Mouse (Mus musculus) gastrocnemius, adult 2 months (tissue): ENCODE measurements at regions not wholly inside any gene's neighbourhood (a gene's known extent, or its start where the extent isn't known, plus 50 kb on each side); places are given as distances from the start of the nearest gene placed in this dataset.
A peak's percentile ranks its signal among the peaks of the same experiment; 100 is the strongest.

Experiments used
- DNase-seq: peaks from one replicate; pipeline ENCODE4 v3.0.0; 2022
- H3K27ac ChIP-seq: fragments of 200-600 bp; 2 replicates; pipeline ENCODE4 v1.8.1; 2022; ENCODE audit warnings: mild to moderate bottlenecking
- H3K4me3 ChIP-seq: fragments of 200-600 bp; 2 replicates; pipeline ENCODE4 v1.8.1; 2022; ENCODE audit warnings: mild to moderate bottlenecking, moderate library complexity
- CTCF ChIP-seq: fragments of 200-600 bp; IDR thresholded peaks from 2 replicates; pipeline ENCODE4 v1.8.1; 2022; ENCODE audit warnings: antibody characterized with exemption, mild to moderate bottlenecking, moderate library complexity
- intact Hi-C: fragments of 180-260 bp; cut with DNase I; formaldehyde crosslinking; loops from one replicate; pipeline ENCODE4 v1.15.1; 2025

- no peak overlapping the region for H3K27ac ChIP-seq
- no peak for TF ChIP-seq CTCF
- intact Hi-C loops = no loop called here
- H3K4me3 ChIP-seq = no peak overlapping the region
- DNase-seq = no peak
Measured at GRCm38 (mm10) chr2:51473753-51474152, 153.6 kb upstream of the Tas2r134 start.

DNA sequence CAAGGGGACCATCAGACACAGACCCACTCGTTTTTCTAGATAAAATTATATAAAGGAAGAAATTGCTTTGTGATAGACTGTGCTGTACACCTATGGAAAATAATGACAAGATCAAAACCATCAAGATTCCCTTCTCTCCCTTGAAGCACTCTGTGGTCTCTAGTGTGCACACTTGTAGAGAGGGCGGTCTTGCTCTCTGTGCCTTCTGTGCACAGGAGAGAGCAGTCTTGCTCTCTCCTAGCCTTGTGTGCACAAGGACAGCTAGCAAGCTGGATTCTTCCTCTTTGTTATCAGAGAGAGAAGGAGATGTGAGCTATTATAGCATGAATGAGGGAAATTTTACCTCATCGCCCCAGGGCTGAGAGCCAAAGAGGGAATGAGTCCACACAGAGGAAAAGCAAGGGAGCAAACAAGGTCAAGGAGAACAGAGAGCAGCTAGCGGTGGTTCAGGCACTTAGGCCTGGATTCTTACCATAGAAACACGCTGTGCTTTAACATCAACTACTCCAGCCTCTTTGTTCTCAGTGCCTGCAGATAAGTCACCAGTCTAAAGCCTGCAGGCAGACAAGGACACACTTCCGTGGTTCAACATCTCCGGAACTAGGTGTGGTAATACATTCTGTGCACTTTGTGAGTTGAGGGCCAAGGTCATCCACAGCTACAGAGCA, 160.2 kb upstream of the Tas2r134 start:
- no peak for TF ChIP-seq CTCF
- no peak overlapping the region for H3K4me3 ChIP-seq
- intact Hi-C loops = no loop called here
- H3K27ac ChIP-seq = no peak overlapping the region
- no peak for DNase-seq

- Histone ChIP-seq H3K27ac (no peak overlapping the region), H3K4me3 (peak overlapping the region; percentile 19)
- no peak for DNase-seq
- intact Hi-C loops = no loop called here
- TF ChIP-seq CTCF = no peak
Measured at GRCm38 (mm10) chr2:51466003-51466402, 161.3 kb upstream of the Tas2r134 start.

- no peak for TF ChIP-seq CTCF
- Histone ChIP-seq H3K27ac (no peak overlapping the region), H3K4me3 (peak overlapping the region; percentile 19)
- intact Hi-C loops = no loop called here
- DNase-seq = no peak
Measured at GRCm38 (mm10) chr2:51465576-51465975, 161.7 kb upstream of the Tas2r134 start.

GRCm38 (mm10) chr2:51464356-51464755, 163.0 kb upstream of the Tas2r134 start:
- Histone ChIP-seq H3K4me3 (no peak overlapping the region), H3K27ac (no peak overlapping the region)
- intact Hi-C loops = no loop called here
- DNase-seq = no peak
- no peak for TF ChIP-seq CTCF

DNA sequence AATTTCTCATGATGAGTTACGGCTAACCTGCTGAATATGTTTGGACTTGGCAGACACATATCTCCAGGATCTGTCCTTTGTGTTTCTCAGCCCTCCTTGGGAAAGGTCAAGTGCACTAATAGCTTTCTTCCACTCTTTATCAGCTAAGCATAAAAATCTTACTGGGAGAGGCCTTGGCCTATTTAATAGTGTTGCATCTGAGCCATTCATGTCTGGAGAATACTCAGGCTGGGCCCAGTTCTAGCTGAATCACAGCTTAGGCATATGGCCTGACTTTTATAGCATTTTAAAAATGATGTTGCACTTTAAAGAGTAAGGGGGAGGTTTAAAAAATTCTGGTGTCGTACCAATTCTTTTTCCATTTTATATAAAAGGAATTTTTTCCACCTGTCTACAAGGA, 166.4 kb upstream of the Tas2r134 start:
- intact Hi-C loops = no loop called here
- no peak overlapping the region for H3K4me3 ChIP-seq

DNA sequence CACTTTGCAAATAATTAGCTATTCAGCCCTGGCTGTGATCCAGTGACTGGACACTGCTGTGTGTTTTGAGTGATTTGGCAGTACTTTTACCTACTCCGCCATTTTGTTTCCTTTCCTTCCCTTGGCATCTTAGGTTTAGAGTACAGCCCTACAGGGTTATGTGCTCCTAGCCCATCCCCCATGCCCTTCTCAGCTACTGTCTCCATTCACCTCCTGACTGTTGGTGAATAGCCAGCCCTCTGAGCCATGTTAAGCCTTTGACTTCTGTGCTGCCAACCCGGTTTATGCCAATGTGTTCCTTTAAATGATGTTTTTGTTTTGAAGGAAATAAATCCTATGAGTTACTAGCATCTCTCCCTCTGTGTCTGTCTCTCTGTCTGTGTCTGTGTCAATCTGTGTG, 167.8 kb upstream of the Tas2r134 start:
- TF ChIP-seq CTCF = no peak
- DNase-seq = no peak
- intact Hi-C loops = no loop called here
- Histone ChIP-seq H3K27ac (no peak overlapping the region), H3K4me3 (no peak overlapping the region)

More for the DNA sequence above, 166.4 kb upstream of the Tas2r134 start:
- TF ChIP-seq CTCF = no peak
- H3K27ac ChIP-seq = no peak overlapping the region
- no peak for DNase-seq

DNA sequence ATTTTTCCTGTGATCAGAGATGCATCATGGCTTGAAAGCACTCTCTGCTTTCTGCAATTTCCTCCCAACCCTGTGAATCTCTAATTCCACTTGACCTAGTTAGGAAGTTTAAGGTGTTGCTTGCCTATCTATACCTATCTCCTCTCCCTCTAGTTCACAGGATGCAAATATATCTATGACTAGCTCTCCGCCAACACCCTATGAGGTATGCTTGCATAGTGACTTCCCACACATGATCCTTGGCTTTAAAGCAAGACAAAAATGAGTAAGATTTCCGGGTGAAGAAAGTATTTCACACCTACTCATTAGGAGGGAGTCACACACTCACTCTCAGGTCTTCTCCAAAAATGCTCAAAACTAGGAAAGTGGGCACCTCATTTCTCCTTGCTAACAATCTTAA, 169.6 kb upstream of the Tas2r134 start:
- DNase-seq = no peak
- no peak overlapping the region for H3K27ac ChIP-seq
- no peak for TF ChIP-seq CTCF
- no peak overlapping the region for H3K4me3 ChIP-seq
- intact Hi-C loops = no loop called here

DNA sequence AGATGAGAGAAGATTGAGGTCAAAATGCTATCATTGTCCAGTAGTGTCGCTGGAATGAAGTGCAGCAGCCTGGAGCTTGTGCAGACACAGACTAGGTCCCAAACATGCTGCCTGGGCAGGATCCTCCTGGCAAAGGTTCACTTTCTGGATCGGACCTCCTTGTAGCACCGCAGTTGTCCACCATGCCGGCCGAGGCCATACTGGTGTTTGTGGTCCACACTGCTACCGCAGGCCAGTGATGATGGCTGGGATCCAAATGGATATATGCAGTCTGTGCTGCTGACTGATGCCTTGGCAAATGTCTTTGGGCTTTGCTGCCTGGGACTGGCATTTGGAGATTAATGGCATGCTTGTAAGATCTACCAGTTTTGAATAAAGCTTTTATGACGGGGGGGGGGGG, 174.5 kb upstream of the Tas2r134 start:
- no peak for TF ChIP-seq CTCF
- no peak overlapping the region for H3K27ac ChIP-seq
- intact Hi-C loops = no loop called here

GRCm38 (mm10) chr2:51448121-51448520, 179.2 kb upstream of the Tas2r134 start:
- TF ChIP-seq CTCF = no peak
- Histone ChIP-seq H3K27ac (no peak overlapping the region), H3K4me3 (no peak overlapping the region)
- no peak for DNase-seq
- intact Hi-C loops = no loop called here

More for the DNA sequence above, 174.5 kb upstream of the Tas2r134 start:
- no peak overlapping the region for H3K4me3 ChIP-seq
- no peak for DNase-seq

GRCm38 (mm10) chr2:51447616-51448015, 179.7 kb upstream of the Tas2r134 start:
- intact Hi-C loops = no loop called here
- Histone ChIP-seq H3K4me3 (no peak overlapping the region), H3K27ac (no peak overlapping the region)
- no peak for TF ChIP-seq CTCF
- no peak for DNase-seq

DNA sequence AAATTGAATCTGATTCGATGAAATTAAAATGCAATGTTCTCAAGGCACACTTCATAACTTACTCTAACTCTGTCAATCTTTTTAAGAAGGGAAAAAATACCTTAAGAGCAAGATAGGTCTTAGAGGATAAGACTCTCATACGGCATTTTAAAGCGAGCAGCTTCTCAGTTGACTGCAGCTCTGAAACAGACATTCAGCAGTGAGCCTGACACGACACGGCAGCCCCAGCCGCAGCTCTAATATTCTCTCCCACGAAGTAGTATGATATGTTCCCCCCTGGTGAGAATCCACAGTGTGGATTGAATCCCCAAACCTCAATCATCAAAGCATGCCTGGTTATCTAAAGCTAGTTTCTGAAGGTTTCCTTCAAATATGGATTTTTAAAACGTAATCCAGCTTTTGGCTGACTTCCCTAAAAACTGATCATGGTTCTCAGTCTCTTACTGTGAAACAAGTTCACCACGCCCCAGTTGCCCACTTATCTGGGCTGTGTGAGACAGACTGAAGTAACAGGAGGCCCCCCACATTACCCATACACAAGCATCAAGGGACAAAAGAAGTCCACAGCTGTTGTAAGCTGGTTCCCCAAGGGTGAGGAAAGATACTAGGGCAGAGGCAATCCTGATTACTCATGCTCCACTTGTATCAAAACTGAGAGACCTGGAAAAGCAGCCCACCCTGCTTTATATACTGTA, 182.8 kb upstream of the Tas2r134 start:
- intact Hi-C loops = no loop called here
- no peak overlapping the region for H3K4me3 ChIP-seq
- TF ChIP-seq CTCF = no peak
- no peak for DNase-seq
- H3K27ac ChIP-seq = no peak overlapping the region

DNA sequence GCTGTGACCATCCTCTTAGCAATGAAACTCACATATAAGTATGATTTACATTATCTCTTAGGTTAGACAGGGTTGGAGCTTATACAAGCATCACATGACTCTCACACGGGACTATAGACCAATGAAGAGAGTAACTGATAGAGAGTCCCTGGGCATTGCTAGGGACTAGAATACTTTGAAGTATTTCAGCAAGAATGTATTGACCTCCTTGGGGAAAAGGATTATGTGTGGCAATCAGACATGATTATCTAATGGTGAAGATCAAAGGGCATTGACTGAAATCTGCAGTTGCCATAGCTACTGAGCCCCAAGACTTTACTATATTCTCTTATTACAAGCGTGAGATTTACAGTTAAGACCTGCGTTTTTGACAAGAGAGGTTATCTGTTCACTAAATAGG, 183.4 kb upstream of the Tas2r134 start:
- no peak for DNase-seq
- no peak for TF ChIP-seq CTCF
- intact Hi-C loops = no loop called here
- Histone ChIP-seq H3K27ac (no peak overlapping the region), H3K4me3 (no peak overlapping the region)

DNA sequence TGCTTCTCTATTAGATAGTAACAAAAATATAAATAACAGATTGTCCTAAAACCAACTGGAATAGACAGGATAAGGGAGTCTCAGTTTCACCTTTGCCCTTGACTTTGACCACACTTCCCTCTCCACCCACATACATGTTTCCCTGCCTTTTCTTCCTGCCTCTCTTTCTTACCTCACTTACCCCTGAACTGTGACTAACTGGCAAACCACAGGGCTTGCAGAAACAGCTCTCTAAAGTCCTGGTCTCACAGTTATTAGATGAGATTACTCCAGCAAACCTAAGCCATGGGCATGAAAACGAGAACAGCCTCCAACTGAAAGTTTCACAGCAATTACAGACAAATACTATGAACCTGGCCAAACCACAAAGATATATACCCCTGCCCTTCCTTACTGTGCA, 188.3 kb upstream of the Tas2r134 start:
- TF ChIP-seq CTCF = no peak
- intact Hi-C loops = no loop called here
- H3K27ac ChIP-seq = no peak overlapping the region
- no peak for DNase-seq
- H3K4me3 ChIP-seq = no peak overlapping the region
